Mouse (Mus musculus) ES-Bruce4 (cell line): ENCODE data around the gene Bcl2l15.

Experiments
- CTCF ChIP-seq: IDR thresholded peaks from one replicate; pipeline ENCODE4 v1.8.1; 2011; ENCODE audit warnings: low read depth, low read length
- EP300 ChIP-seq: IDR thresholded peaks from 2 replicates; pipeline ENCODE4 v1.6.1; 2011; ENCODE audit warnings: low read depth, low read length; ENCODE audit not compliant: insufficient read depth

DNA sequence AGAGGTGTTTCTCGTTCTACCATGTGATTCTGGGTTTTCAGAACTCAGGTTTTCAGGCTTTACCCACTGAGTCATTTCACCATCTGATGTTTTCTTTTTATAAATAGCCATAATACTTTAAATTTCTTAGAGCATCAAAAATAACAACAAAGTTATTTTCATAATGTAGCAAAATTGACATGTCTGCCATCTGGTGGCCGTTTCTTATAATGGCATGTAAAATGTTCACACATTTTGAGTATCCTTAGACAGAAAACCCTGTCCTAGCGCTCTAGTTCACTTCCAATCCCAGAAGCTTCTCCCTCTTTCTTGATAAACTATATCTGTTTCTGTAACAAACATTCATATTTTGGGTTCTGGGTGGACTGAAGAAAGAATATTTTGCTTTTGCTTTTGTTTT lies 55.2 kb downstream of the Bcl2l15 start:
- TF ChIP-seq CTCF (peak; percentile 7), EP300 (no peak)
